Mouse (Mus musculus) cerebellum, postnatal 36 days (tissue): ENCODE measurements around the gene Chaf1b.
A peak's percentile ranks its signal among the peaks of the same experiment; 100 is the strongest.

ENCODE experiments used
- DNase-seq, 2 experiments: peaks; one replicate each; pipeline ENCODE4 v3.0.0; 2021 to 2022; ENCODE audit warnings: mixed read lengths in 2 of 2

Chaf1b gene

GRCm38 (mm10) chr16:93883423-93884085 lies at the start of gene Chaf1b:
Gene Chaf1b (plus strand): TSS chr16:93883901.
- DNase-seq: peak; percentile 87 to 92

- DNase-seq: no peak
Measured at GRCm38 (mm10) chr16:93834076-93834475, 49.6 kb upstream of the Chaf1b start.

GRCm38 (mm10) chr16:93839049-93839448 lies 44.7 kb upstream of the Chaf1b start:
- DNase-seq: no peak

GRCm38 (mm10) chr16:93850527-93850926 lies 33.2 kb upstream of the Chaf1b start:
- DNase-seq: no peak

- no peak for DNase-seq
Measured at GRCm38 (mm10) chr16:93859967-93860366, 23.7 kb upstream of the Chaf1b start.

GRCm38 (mm10) chr16:93860686-93861085 lies 23.0 kb upstream of the Chaf1b start:
- no peak for DNase-seq

- no peak for DNase-seq
Measured at GRCm38 (mm10) chr16:93874841-93875240, 8.9 kb upstream of the Chaf1b start.

GRCm38 (mm10) chr16:93877612-93878380 lies 5.9 kb upstream of the Chaf1b start:
- no peak for DNase-seq

GRCm38 (mm10) chr16:93884086-93884721 lies 503 bp downstream of the Chaf1b start:
- peak; percentile 21 to 28 for DNase-seq

- DNase-seq: no peak
Measured at GRCm38 (mm10) chr16:93884722-93885113, 1.0 kb downstream of the Chaf1b start.

- DNase-seq: no peak
Measured at GRCm38 (mm10) chr16:93888481-93888880, 4.8 kb downstream of the Chaf1b start.

- DNase-seq: no peak
Measured at GRCm38 (mm10) chr16:93890948-93891604, 7.4 kb downstream of the Chaf1b start.

GRCm38 (mm10) chr16:93893285-93893684 lies 9.6 kb downstream of the Chaf1b start:
- no peak for DNase-seq

- no peak for DNase-seq
Measured at GRCm38 (mm10) chr16:93903027-93903426, 19.3 kb downstream of the Chaf1b start.

- DNase-seq: peak; percentile 49 to 58
Measured at GRCm38 (mm10) chr16:93906156-93907014, 22.7 kb downstream of the Chaf1b start.

- DNase-seq: no peak
Measured at GRCm38 (mm10) chr16:93907761-93908160, 24.1 kb downstream of the Chaf1b start.

GRCm38 (mm10) chr16:93908196-93908595 lies 24.5 kb downstream of the Chaf1b start:
- no peak for DNase-seq

GRCm38 (mm10) chr16:93909936-93910335 lies 26.2 kb downstream of the Chaf1b start:
- DNase-seq: no peak

- DNase-seq: no peak
Measured at GRCm38 (mm10) chr16:93910735-93911665, 27.3 kb downstream of the Chaf1b start.

GRCm38 (mm10) chr16:93912158-93912557 lies 28.5 kb downstream of the Chaf1b start:
- DNase-seq: no peak

GRCm38 (mm10) chr16:93912808-93913207 lies 29.1 kb downstream of the Chaf1b start:
- DNase-seq: no peak
